Mouse (Mus musculus) embryonic facial prominence, embryonic 13.5 days (tissue): ENCODE measurements around the gene Zfyve28. TPM values are rescaled to one million over a fixed set of nuclear protein-coding genes. Genes with fewer than 3 reads are reported as not detected.

ENCODE experiments used
- ATAC-seq: fragments of 200-750 bp; cut with Nextera tagmentation; 2 replicates; pipeline ENCODE4 v1.8.0; 2017; ENCODE audit warnings: low read depth; ENCODE audit not compliant: insufficient number of reproducible peaks, insufficient read depth, low FRiP score, low TSS enrichment
- H3K27ac ChIP-seq: fragments of 300-500 bp; sonication (generic); 2 replicates; pipeline ENCODE4 v1.5.1; 2015; ENCODE audit warnings: moderate library complexity, mild to moderate bottlenecking, inconsistent platforms
- H3K27me3 ChIP-seq: fragments of 300-500 bp; sonication (generic); 2 replicates; pipeline ENCODE4 v1.6.1; 2015; ENCODE audit warnings: mild to moderate bottlenecking, inconsistent platforms
- H3K36me3 ChIP-seq: fragments of 300-500 bp; sonication (generic); 2 replicates; pipeline ENCODE4 v1.6.1; 2015; ENCODE audit warnings: mild to moderate bottlenecking, inconsistent platforms
- H3K4me1 ChIP-seq: fragments of 300-500 bp; sonication (generic); 2 replicates; pipeline ENCODE4 v1.6.1; 2015; ENCODE audit warnings: inconsistent platforms
- H3K4me2 ChIP-seq: fragments of 300-500 bp; sonication (generic); 2 replicates; pipeline ENCODE4 v1.6.1; 2015; ENCODE audit warnings: moderate library complexity, mild to moderate bottlenecking, inconsistent platforms
- H3K4me3 ChIP-seq: fragments of 300-500 bp; sonication (generic); 2 replicates; pipeline ENCODE4 v1.5.1; 2015; ENCODE audit warnings: mild to moderate bottlenecking, inconsistent platforms
- H3K9ac ChIP-seq: fragments of 300-500 bp; sonication (generic); 2 replicates; pipeline ENCODE4 v1.6.1; 2015; ENCODE audit warnings: mild to moderate bottlenecking, inconsistent platforms
- H3K9me3 ChIP-seq: fragments of 300-500 bp; sonication (generic); 2 replicates; pipeline ENCODE4 v1.6.1; 2016; ENCODE audit warnings: inconsistent platforms
- WGBS: fragments of 180-500 bp; shearing (Covaris S2); methylation state at CpG from one replicate; pipeline ENCODE4 v1.1.7; 2015; ENCODE audit warnings: mixed read lengths; 5-methylcytosine and 5-hydroxymethylcytosine counted together
- polyA plus RNA-seq: library from polyadenylated mRNA; unstranded; fragments of >200 nt; fragmentation: Nextera tagmentation; extraction: Ambion mirVana; gene quantifications from 2 replicates; pipeline ENCODE4 v1.2.1, GENCODE M21; 2015

The Zfyve28 gene
- polyA plus RNA-seq, 1 experiment from 2014 or later: 1.8 TPM

GRCm38 (mm10) chr5:34175403-34175694, 112.9 kb downstream of the Zfyve28 start:
- WGBS: 28% methylated on average over 5 of the region's 5 CpGs
- Histone ChIP-seq H3K9ac (no peak overlapping the region), H3K4me3 (no peak overlapping the region), H3K4me1 (peaks cover 5% of the 10 kb centered on the region; the same call in 1 of the 2 replicates), H3K27me3 (no peaks in the 10 kb centered on the region), H3K9me3 (no peaks in the 10 kb centered on the region), H3K27ac (no peak overlapping the region), H3K36me3 (peaks cover 64% of the 10 kb centered on the region), H3K4me2 (no peak overlapping the region)
- no peak for ATAC-seq

GRCm38 (mm10) chr5:34174550-34175402, 113.5 kb downstream of the Zfyve28 start:
- H3K27ac ChIP-seq: no peak overlapping the region
- H3K9me3 ChIP-seq: no peaks in the 10 kb centered on the region
- H3K9ac ChIP-seq: no peak overlapping the region
- H3K4me1 ChIP-seq: peaks cover 8% of the 10 kb centered on the region
- no peak overlapping the region for H3K4me2 ChIP-seq
- WGBS: 70% methylated on average over 5 of the region's 5 CpGs
- no peak overlapping the region for H3K4me3 ChIP-seq
- no peak for ATAC-seq
- H3K27me3 ChIP-seq: no peaks in the 10 kb centered on the region
- peaks cover 58% of the 10 kb centered on the region for H3K36me3 ChIP-seq

- Histone ChIP-seq H3K4me3 (no peak overlapping the region), H3K27me3 (no peaks in the 10 kb centered on the region), H3K9ac (no peak overlapping the region), H3K27ac (no peak overlapping the region), H3K4me2 (no peak overlapping the region), H3K9me3 (no peaks in the 10 kb centered on the region), H3K36me3 (peaks cover 57% of the 10 kb centered on the region), H3K4me1 (peaks cover 10% of the 10 kb centered on the region)
- no peak for ATAC-seq
- 82% methylated on average over 2 of the region's 2 CpGs for WGBS
Observed at GRCm38 (mm10) chr5:34174021-34174420, 114.2 kb downstream of the Zfyve28 start.

GRCm38 (mm10) chr5:34170726-34171125, 117.5 kb downstream of the Zfyve28 start:
- no peak overlapping the region for H3K4me3 ChIP-seq
- H3K4me1 ChIP-seq: peaks cover 21% of the 10 kb centered on the region
- H3K27me3 ChIP-seq: no peaks in the 10 kb centered on the region
- ATAC-seq: no peak
- peaks cover 27% of the 10 kb centered on the region for H3K36me3 ChIP-seq
- 56% methylated on average over 4 of the region's 4 CpGs for WGBS
- no peak overlapping the region for H3K9ac ChIP-seq
- no peaks in the 10 kb centered on the region for H3K9me3 ChIP-seq
- peak overlapping the region; percentile 71 for H3K27ac ChIP-seq
- H3K4me2 ChIP-seq: no peak overlapping the region

GRCm38 (mm10) chr5:34169954-34170353, 118.3 kb downstream of the Zfyve28 start:
- Histone ChIP-seq H3K27me3 (no peaks in the 10 kb centered on the region), H3K36me3 (peaks cover 22% of the 10 kb centered on the region), H3K4me2 (peak overlapping the region; percentile 68), H3K27ac (peak overlapping the region; percentile 90), H3K9me3 (no peaks in the 10 kb centered on the region), H3K9ac (peak overlapping the region; percentile 90), H3K4me3 (peak overlapping the region; percentile 83), H3K4me1 (peaks cover 26% of the 10 kb centered on the region)
- 79% methylated on average over 3 of the region's 3 CpGs for WGBS
- ATAC-seq: no peak

- peak; percentile 100 for ATAC-seq
- under 1% methylated on average over 57 of the region's 57 CpGs for WGBS
- no peaks in the 10 kb centered on the region for H3K9me3 ChIP-seq
- no peaks in the 10 kb centered on the region for H3K27me3 ChIP-seq
- peak within 1 kb of the TSS; percentile 83 for H3K4me3 ChIP-seq
- peak within 1 kb of the TSS; percentile 90 for H3K9ac ChIP-seq
- H3K36me3 ChIP-seq: peaks cover 15% of the 10 kb centered on the region
- peak within 1 kb of the TSS; percentile 90 for H3K27ac ChIP-seq
- peaks cover 29% of the 10 kb centered on the region for H3K4me1 ChIP-seq
- peak within 1 kb of the TSS; percentile 68 for H3K4me2 ChIP-seq
Observed at GRCm38 (mm10) chr5:34168950-34169891, 119.0 kb downstream of the Zfyve28 start, which contains the start of the genes Poln and Haus3. Poln (minus strand) TSS chr5:34169448. Haus3 (minus strand) TSS chr5:34169527.

GRCm38 (mm10) chr5:34167857-34168256, 120.4 kb downstream of the Zfyve28 start:
- Histone ChIP-seq H3K27me3 (no peaks in the 10 kb centered on the region), H3K4me3 (no peak overlapping the region; the same call in 1 of the 2 replicates), H3K27ac (no peak overlapping the region), H3K36me3 (peaks cover 7% of the 10 kb centered on the region), H3K4me2 (peak overlapping the region; percentile 37), H3K4me1 (peaks cover 29% of the 10 kb centered on the region), H3K9me3 (no peaks in the 10 kb centered on the region), H3K9ac (no peak overlapping the region)
- 81% methylated on average over 4 of the region's 4 CpGs for WGBS
- ATAC-seq: no peak

GRCm38 (mm10) chr5:34165793-34166192, 122.5 kb downstream of the Zfyve28 start:
- ATAC-seq: no peak

GRCm38 (mm10) chr5:34148476-34148875, 139.8 kb downstream of the Zfyve28 start:
- no peak overlapping the region for H3K27ac ChIP-seq
- no peak overlapping the region for H3K4me3 ChIP-seq
- no peak overlapping the region for H3K9ac ChIP-seq
- no peak for ATAC-seq
- no peaks in the 10 kb centered on the region for H3K4me1 ChIP-seq
- no peak overlapping the region for H3K4me2 ChIP-seq
- no peaks in the 10 kb centered on the region for H3K9me3 ChIP-seq
- peaks cover 8% of the 10 kb centered on the region for H3K36me3 ChIP-seq
- H3K27me3 ChIP-seq: no peaks in the 10 kb centered on the region

More at GRCm38 (mm10) chr5:34165793-34166192, 122.5 kb downstream of the Zfyve28 start:
- peaks cover 27% of the 10 kb centered on the region for H3K4me1 ChIP-seq
- H3K4me3 ChIP-seq: no peak overlapping the region
- 86% methylated on average over 4 of the region's 4 CpGs for WGBS
- no peaks in the 10 kb centered on the region for H3K27me3 ChIP-seq
- H3K9ac ChIP-seq: no peak overlapping the region
- H3K9me3 ChIP-seq: no peaks in the 10 kb centered on the region
- no peak overlapping the region for H3K4me2 ChIP-seq
- peaks cover 14% of the 10 kb centered on the region for H3K36me3 ChIP-seq
- no peak overlapping the region for H3K27ac ChIP-seq

- H3K4me2 ChIP-seq: no peak overlapping the region
- H3K9me3 ChIP-seq: no peaks in the 10 kb centered on the region
- no peaks in the 10 kb centered on the region for H3K4me1 ChIP-seq
- WGBS: 91% methylated on average over 3 of the region's 3 CpGs
- no peak overlapping the region for H3K9ac ChIP-seq
- H3K27ac ChIP-seq: no peak overlapping the region
- H3K4me3 ChIP-seq: no peak overlapping the region
- H3K27me3 ChIP-seq: no peaks in the 10 kb centered on the region
- H3K36me3 ChIP-seq: 0 out of 2 replicates have a peak, but pooled peaks cover 3% of the 10 kb centered on the region
- ATAC-seq: no peak
Observed at GRCm38 (mm10) chr5:34147554-34147953, 140.7 kb downstream of the Zfyve28 start.
